Mouse (Mus musculus): ENCODE results near the gene Srrt. TPM values are rescaled to one million over a fixed set of nuclear protein-coding genes. Genes with fewer than 3 reads are reported as not detected.

Srrt gene
- polyA plus RNA-seq, 1 experiment from 2014 or later, result 141 TPM

DNA sequence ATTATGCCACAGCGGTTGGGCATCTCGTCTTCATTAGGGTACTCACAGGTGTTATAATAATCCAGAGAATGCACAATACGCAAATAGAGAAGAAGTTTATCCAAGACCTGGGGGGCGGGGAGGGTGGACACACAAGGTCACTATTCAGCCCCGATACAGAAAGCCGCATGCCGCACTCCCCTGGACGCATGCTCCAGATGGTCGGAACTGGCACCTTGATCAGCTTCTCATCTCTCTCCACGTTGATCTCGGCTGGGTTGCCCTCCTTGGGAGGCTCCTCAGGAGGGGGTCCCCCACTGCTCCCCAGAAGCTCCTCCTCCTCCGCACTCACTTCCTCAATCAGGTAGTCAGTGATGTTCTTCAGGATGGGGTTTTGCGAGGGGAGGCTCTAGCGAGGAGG lies 10.3 kb downstream of the Srrt start:
- WGBS, result 87% methylated on average over 14 of the region's 14 CpGs
- no peak overlapping the region for H3K9ac ChIP-seq
- TF ChIP-seq CTCF (IDR thresholded peaks at IDR 0.05; ENCODE audit: low read depth), result no peak
- peaks cover 75% of the 10 kb centered on the region for H3K36me3 ChIP-seq (ENCODE audit: insufficient read depth)
- no peak overlapping the region for H3K4me2 ChIP-seq
- ATAC-seq (ENCODE audit: insufficient read depth) (no peak), DNase-seq (no peak)
- no peaks in the 10 kb centered on the region; the same call in 1 of the 2 replicates for H3K27me3 ChIP-seq (ENCODE audit: insufficient read depth, low read length)
- H3K4me1 ChIP-seq (ENCODE audit: insufficient read depth), result no peaks in the 10 kb centered on the region
- H3K4me3 ChIP-seq (ENCODE audit: low read depth, low read length), result no peak overlapping the region
- no peaks in the 10 kb centered on the region for H3K9me3 ChIP-seq (ENCODE audit: low read depth, low read length)
- H3K27ac ChIP-seq (ENCODE audit: low read depth), result no peak overlapping the region

DNA sequence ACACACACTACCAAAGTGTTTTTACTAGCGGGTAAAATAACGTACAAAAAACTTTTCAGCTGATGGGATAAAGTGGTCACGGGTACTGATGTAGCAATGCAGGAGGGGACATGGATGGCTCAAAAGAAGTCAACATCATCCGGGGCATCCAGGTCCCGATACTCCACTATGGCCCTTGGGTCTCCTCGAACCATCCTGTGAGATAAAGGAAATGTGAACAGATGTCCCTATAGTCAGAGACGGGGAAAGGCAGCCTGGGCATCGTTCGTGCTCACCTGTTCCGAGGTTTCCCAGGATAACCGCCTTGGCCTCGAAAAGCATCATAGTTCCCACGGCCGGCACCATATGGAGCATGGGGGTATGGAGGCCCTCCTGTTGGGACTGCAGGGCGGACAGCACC lies 11.8 kb downstream of the Srrt start:
- peaks cover 61% of the 10 kb centered on the region for H3K36me3 ChIP-seq (ENCODE audit: insufficient read depth)
- no peak for DNase-seq
- H3K4me1 ChIP-seq (ENCODE audit: insufficient read depth), result no peaks in the 10 kb centered on the region
- no peak overlapping the region for H3K4me3 ChIP-seq (ENCODE audit: low read depth, low read length)
- ATAC-seq (ENCODE audit: insufficient read depth), result no peak
- no peaks in the 10 kb centered on the region for H3K9me3 ChIP-seq (ENCODE audit: low read depth, low read length)
- no peak overlapping the region for H3K9ac ChIP-seq
- H3K27ac ChIP-seq (ENCODE audit: low read depth), result no peak overlapping the region
- peak overlapping the region; percentile 100; the same call in 1 of the 2 replicates for H3K4me2 ChIP-seq
- no peak for TF ChIP-seq CTCF (IDR thresholded peaks at IDR 0.05; ENCODE audit: low read depth)
- H3K27me3 ChIP-seq (ENCODE audit: insufficient read depth, low read length), result peaks cover 7% of the 10 kb centered on the region
- WGBS, result 92% methylated on average over 15 of the region's 15 CpGs

DNA sequence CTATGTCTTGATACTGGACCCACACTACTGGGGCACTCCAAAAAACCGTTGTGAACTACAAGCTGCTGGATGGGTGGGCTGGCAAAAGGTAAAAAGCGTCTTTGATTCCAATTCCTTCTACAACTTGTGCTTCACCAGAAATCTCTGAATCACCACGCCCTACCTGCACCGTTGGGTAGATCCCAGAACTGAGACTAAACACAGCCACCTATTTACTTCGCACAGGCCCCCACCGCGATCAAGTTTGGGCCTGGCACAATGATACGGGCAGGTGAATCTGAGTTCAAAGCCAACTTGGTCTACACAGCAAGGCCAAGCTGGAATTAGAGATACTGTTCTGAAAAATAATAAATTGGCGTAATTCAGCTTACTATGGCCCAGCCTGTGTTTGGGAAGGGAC lies 12.2 kb downstream of the Srrt start:
- peak overlapping the region; percentile 97 for H3K27ac ChIP-seq (ENCODE audit: low read depth)
- H3K4me2 ChIP-seq, result peak overlapping the region; percentile 100
- peak overlapping the region; percentile 67 for H3K9ac ChIP-seq
- H3K36me3 ChIP-seq (ENCODE audit: insufficient read depth), result peaks cover 57% of the 10 kb centered on the region
- ATAC-seq (ENCODE audit: insufficient read depth) (no peak), DNase-seq (no peak)
- peak overlapping the region; percentile 58 for H3K4me3 ChIP-seq (ENCODE audit: low read depth, low read length)
- H3K9me3 ChIP-seq (ENCODE audit: low read depth, low read length), result no peaks in the 10 kb centered on the region
- TF ChIP-seq CTCF (IDR thresholded peaks at IDR 0.05; ENCODE audit: low read depth), result no peak
- no peaks in the 10 kb centered on the region for H3K4me1 ChIP-seq (ENCODE audit: insufficient read depth)
- 75% methylated on average over 9 of the region's 9 CpGs for WGBS
- H3K27me3 ChIP-seq (ENCODE audit: insufficient read depth, low read length), result peaks cover 12% of the 10 kb centered on the region

DNA sequence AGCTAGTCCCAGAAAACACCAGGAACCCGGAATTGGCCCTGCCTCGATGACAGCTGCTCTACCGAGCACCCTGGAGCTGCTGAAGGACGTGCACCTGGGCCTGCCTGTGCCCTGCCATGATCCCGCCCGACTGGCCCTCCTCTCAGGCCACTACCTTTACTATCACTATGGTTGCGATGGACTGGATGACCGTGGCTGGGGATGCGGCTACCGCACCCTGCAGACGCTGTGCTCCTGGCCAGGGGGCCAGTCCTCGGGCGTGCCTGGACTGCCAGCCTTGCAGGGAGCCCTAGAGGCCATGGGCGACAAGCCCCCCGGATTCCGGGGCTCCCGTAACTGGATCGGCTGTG lies 12.8 kb downstream of the Srrt start:
- Histone ChIP-seq H3K4me1 (ENCODE audit: insufficient read depth) (no peaks in the 10 kb centered on the region), H3K27me3 (ENCODE audit: insufficient read depth, low read length) (peaks cover 17% of the 10 kb centered on the region), H3K4me3 (ENCODE audit: low read depth, low read length) (peak overlapping the region; percentile 58), H3K4me2 (peak overlapping the region; percentile 100), H3K36me3 (ENCODE audit: insufficient read depth) (peaks cover 51% of the 10 kb centered on the region), H3K9ac (peak overlapping the region; percentile 67), H3K9me3 (ENCODE audit: low read depth, low read length) (no peaks in the 10 kb centered on the region), H3K27ac (ENCODE audit: low read depth) (peak overlapping the region; percentile 97)
- DNase-seq, result no peak
- WGBS, result 6% methylated on average over 18 of the region's 18 CpGs
- ATAC-seq (ENCODE audit: insufficient read depth), result peak; percentile 55
- no peak for TF ChIP-seq CTCF (IDR thresholded peaks at IDR 0.05; ENCODE audit: low read depth)

DNA sequence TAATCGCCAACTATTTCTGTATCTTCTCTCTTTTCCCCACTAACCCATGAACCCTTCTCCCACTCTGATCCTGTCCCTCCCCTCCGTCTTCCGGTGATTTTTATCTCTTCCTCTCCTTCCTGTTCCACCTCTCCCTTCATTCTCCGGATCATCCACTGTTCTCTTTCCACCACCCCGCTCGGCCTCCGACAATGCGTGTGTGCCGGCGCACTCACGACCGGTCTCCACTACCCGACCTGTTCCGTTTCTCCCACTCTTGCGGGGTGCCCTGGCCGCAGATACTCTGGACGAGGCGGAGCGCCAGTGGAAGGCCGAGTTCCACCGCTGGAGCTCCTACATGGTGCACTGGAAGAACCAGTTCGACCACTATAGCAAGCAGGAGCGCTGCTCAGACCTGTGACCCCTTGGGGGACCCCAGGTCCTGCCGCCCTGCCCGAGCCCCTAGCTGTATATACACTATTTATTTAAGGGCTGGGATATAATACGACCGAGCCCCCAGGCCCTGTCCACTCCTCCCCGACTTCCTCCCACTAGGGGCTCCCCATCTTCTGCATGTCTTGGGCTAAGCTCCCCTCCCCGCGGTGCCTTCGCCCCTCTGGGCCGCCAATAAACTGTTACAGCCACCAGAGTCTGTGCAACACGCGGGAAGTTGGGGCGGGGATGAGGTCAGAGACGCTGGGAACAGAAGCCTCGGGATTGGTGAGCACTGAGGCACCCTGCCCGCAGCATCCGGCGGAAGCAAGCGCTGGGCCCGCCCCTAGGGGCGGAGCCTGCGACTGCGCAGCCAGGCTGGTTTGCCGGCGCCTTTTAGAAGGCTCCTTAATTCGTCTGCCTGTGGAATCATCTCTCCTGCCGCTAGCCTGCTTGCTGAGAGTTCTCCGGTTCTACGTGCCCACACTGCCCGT lies 13.4 kb downstream of the Srrt start, which contains the start of gene Ufsp1:
TSS of gene Ufsp1 (plus strand) at position 791 of the 905 bp plus-strand sequence.
- Histone ChIP-seq H3K4me3 (ENCODE audit: low read depth, low read length) (peak within 1 kb of the TSS; percentile 58), H3K4me1 (ENCODE audit: insufficient read depth) (no peaks in the 10 kb centered on the region), H3K27ac (ENCODE audit: low read depth) (peak within 1 kb of the TSS; percentile 97), H3K9ac (peak within 1 kb of the TSS; percentile 75), H3K4me2 (peak within 1 kb of the TSS; percentile 100), H3K27me3 (ENCODE audit: insufficient read depth, low read length) (peaks cover 24% of the 10 kb centered on the region), H3K36me3 (ENCODE audit: insufficient read depth) (peaks cover 45% of the 10 kb centered on the region), H3K9me3 (ENCODE audit: low read depth, low read length) (no peaks in the 10 kb centered on the region)
- ATAC-seq (ENCODE audit: insufficient read depth), result peak; percentile 95
- WGBS, result under 1% methylated on average over 52 of the region's 52 CpGs
- DNase-seq, result peak; percentile 98
- TF ChIP-seq CTCF (IDR thresholded peaks at IDR 0.05; ENCODE audit: low read depth), result peak; percentile 17; the same call in 1 of the 2 replicates

DNA sequence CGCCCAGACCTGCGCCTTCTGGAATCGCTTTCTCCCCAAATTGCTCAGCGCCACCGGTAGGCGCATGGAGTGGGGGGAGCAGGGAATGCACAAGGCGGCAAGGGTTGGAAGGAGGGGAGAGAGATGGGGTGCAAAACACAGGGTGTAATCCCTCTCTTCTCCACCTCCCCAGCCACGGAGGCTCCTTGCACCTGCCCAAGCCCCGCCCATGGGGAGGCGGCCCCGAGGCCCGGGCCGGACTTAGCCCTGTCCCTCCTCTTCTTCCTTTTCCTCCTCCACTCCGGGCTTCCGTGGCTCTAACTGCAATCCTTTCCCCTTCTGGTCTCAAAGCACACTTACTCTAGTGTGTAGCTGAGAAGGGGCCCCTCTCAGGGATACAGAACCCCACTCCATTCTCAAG lies 14.2 kb downstream of the Srrt start:
- DNase-seq (peak; percentile 79), ATAC-seq (ENCODE audit: insufficient read depth) (peak; percentile 30; the same call in 1 of the 2 replicates)
- peak overlapping the region; percentile 100 for H3K4me2 ChIP-seq
- H3K9me3 ChIP-seq (ENCODE audit: low read depth, low read length), result no peaks in the 10 kb centered on the region
- H3K9ac ChIP-seq, result peak overlapping the region; percentile 75
- H3K36me3 ChIP-seq (ENCODE audit: insufficient read depth), result peaks cover 37% of the 10 kb centered on the region
- H3K4me1 ChIP-seq (ENCODE audit: insufficient read depth), result no peaks in the 10 kb centered on the region; the same call in 1 of the 2 replicates
- peaks cover 32% of the 10 kb centered on the region for H3K27me3 ChIP-seq (ENCODE audit: insufficient read depth, low read length)
- H3K4me3 ChIP-seq (ENCODE audit: low read depth, low read length), result peak overlapping the region; percentile 58
- whole genome bisulfite sequencing, result 0% methylated on average over 15 of the region's 15 CpGs
- H3K27ac ChIP-seq (ENCODE audit: low read depth), result peak overlapping the region; percentile 97
- TF ChIP-seq CTCF (IDR thresholded peaks at IDR 0.05; ENCODE audit: low read depth), result peak; percentile 36; the same call in 1 of the 2 replicates

DNA sequence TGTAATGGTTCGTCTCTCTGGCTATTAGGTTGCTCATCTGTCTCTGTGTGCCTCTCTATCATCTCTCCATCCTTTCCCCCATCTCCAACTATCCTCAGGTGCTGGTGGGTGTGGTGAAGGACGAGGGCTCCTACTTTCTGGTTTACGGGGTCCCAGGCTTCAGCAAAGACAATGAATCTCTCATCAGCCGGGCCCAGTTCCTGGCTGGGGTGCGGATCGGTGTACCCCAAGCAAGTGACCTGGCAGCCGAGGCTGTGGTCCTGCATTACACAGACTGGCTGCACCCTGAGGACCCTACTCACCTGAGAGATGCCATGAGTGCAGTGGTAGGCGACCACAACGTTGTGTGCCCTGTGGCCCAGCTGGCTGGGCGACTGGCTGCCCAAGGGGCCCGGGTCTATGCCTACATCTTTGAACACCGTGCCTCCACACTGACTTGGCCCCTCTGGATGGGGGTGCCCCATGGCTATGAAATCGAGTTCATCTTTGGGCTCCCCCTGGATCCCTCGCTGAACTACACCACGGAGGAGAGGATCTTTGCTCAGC lies 16.0 kb downstream of the Srrt start:
- 73% methylated on average over 15 of the region's 15 CpGs for WGBS
- no peaks in the 10 kb centered on the region for H3K9me3 ChIP-seq (ENCODE audit: low read depth, low read length)
- ATAC-seq (ENCODE audit: insufficient read depth), result no peak
- peak overlapping the region; percentile 32; the same call in 1 of the 2 replicates for H3K4me2 ChIP-seq
- peaks cover 19% of the 10 kb centered on the region for H3K36me3 ChIP-seq (ENCODE audit: insufficient read depth)
- no peak overlapping the region for H3K9ac ChIP-seq
- H3K27ac ChIP-seq (ENCODE audit: low read depth), result no peak overlapping the region
- no peak for TF ChIP-seq CTCF (IDR thresholded peaks at IDR 0.05; ENCODE audit: low read depth)
- no peak for DNase-seq
- peaks cover 45% of the 10 kb centered on the region for H3K27me3 ChIP-seq (ENCODE audit: insufficient read depth, low read length)
- H3K4me3 ChIP-seq (ENCODE audit: low read depth, low read length), result no peak overlapping the region
- H3K4me1 ChIP-seq (ENCODE audit: insufficient read depth), result no peaks in the 10 kb centered on the region; the same call in 1 of the 2 replicates
